Mouse (Mus musculus): Measurements from ENCODE around the gene Klhl10.

Klhl10 gene

GRCm38 (mm10) chr11:100462699-100463098, 21.0 kb downstream of the Klhl10 start:
- DNase-seq (ENCODE audit: low spot score) = no peak

DNA sequence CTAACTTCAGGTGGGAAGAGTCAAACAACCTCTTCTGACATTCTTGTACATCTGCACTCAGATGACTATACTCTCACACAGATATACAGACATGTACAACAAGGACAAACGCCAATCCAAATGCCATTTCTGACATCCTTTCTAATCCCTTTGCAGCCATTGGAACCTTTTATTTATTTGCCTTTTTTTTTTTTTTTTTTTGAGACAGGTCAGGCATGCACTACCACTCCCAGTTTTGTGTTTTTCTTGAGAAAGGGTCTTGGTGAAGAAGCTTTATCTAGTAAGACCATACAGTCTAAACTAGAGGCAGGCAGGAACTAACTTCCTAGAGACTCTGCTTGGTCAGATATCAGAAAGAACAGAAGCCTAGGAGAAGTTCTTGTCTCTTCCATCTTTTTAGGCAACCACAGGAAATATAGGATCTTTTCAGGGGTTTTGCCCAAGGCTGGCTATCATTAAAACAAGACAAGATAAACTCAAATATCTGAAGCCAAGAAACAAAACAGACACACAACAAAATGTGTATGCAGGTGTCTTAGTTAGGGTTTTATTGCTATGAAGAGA, 23.6 kb downstream of the Klhl10 start:
- DNase-seq (ENCODE audit: low spot score) = no peak

DNA sequence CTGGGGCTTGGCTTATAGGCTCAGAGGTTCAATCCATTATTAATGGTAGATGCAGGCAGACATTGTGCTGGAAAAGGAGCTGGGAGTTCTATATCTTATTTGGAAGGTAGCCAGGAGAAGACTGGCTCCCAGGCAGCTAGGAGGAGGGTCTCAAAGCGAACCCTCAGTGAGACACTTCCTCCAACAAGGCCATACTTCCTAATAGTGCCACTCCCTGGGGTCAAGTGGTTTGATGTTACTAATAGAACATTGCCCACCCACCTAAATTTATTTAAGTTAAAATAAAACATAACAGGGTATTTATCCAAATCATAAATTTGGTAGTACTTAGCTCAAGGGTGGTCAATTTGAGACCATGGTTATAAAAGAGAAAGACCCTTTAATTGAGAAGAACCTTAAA, 24.1 kb downstream of the Klhl10 start:
- no peak for DNase-seq (ENCODE audit: low spot score)

DNA sequence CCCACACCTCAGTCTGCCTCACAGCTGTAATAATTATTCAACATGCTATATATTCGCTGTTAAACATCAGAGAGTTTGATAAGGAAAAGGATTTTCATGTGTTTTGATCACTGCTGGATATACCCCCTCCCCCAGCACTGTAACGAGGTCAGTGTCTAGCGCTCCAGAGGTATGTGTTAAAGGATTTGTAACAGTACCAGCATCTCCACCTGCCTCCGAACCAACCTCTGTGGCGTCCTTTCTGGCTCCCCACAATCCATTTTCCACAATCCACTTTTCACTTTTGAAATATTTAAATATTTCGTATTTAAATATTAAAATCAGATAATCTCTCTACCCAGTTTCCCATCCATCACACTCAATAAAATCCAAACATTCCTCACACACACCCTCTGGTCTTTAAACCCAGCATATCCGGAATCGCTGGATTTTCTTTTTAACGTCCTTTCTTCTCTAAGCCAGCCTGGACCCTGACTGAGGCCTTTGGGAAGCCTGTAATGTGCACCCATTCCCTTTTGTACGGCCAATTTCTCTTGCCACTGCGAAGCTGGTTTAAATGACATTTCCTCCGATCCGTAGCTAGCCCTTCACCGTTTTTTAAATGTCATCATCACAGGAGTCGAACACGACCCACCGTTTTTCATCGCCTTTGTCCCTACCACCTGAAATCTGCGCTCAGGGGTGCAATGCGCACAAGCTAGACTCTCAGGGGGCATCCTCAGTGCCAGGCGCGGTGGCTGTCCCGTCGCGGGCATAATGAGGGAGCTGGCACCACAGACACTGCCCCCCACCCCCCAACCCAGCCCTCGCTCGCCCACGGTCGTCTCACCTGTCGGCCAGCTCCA, 29.9 kb downstream of the Klhl10 start:
- peak; percentile 17 for DNase-seq (ENCODE audit: low spot score)

GRCm38 (mm10) chr11:100472197-100472934, 30.6 kb downstream of the Klhl10 start, which contains the start of gene Klhl11:
TSS of gene Klhl11 (minus strand) at chr11:100472741.
- DNase-seq (ENCODE audit: low spot score) = peak; percentile 97

DNA sequence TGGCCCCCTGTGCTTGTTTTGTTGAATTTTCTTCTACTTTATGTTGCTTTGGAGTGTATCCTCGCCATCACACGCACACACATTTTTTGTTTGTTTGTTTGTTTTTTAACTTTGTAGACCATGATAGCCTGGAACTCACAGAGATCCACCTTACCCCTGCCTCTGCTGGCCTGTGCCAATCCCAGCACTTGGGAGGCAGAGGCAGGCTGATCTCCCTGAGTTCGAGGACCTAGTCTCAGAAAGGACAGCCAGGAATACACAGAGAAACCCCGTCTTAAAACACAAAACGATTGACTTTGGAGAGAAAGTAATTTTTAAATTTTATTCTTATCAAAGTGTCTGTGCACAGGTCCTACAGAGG, 31.2 kb downstream of the Klhl10 start:
- DNase-seq (ENCODE audit: low spot score) = no peak

DNA sequence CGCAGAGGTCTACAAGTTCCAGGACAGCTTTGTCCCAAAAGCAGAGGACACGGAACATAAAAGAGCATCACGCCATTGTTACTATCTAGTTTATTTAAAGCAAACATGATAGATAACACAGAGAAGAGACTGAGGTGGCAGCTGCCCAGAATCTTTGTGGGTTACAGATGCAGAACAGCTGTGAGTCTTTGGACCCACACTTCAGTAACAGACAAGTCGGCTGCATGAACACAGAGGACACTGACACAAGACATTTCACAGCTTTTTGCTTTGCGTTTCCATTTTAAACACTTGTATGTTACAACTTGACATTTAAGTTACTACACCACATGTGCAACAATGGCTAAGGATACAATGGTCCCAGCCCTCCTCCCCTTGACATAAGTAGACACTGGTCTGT, 34.6 kb downstream of the Klhl10 start:
- DNase-seq (ENCODE audit: low spot score) = no peak

DNA sequence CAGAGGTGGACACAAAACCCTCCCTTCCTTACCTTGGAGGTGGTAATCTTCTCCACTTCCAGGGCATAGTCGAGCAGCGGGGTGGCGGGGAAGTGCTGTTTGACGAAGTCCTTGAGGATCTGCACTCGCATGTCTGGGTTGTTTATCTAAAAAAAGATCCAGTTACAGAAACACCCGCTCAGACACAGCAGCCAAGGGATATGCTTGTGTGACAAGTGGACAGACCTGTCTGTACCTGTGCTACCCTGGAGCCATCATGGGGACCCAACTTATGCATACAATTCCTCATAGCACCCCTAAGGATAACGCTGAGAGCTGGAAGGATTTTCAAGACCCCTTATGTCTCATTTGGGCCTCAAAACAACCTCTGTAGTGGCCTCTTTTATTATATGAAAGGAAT, 37.4 kb downstream of the Klhl10 start:
- DNase-seq (ENCODE audit: low spot score) = no peak

DNA sequence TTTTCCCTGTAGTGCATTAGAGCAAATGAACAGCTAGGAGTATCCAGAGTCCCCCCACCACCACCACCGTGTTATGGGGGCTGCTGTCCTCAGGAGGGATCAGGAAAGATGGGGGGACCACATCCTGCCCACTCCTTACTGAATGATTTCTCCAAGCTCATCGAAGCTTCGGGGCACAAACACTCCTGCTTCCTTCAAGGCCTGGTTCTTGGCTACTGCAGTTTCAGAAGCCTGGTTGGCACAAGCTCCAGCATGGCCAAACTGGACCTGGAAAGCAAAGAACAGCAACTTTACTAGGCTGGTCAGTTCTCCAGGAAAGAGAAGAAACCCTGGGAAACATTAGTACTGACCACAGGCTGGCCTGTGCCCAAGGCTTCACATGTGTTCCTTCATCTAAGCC, 42.7 kb downstream of the Klhl10 start:
- no peak for DNase-seq (ENCODE audit: low spot score)

DNA sequence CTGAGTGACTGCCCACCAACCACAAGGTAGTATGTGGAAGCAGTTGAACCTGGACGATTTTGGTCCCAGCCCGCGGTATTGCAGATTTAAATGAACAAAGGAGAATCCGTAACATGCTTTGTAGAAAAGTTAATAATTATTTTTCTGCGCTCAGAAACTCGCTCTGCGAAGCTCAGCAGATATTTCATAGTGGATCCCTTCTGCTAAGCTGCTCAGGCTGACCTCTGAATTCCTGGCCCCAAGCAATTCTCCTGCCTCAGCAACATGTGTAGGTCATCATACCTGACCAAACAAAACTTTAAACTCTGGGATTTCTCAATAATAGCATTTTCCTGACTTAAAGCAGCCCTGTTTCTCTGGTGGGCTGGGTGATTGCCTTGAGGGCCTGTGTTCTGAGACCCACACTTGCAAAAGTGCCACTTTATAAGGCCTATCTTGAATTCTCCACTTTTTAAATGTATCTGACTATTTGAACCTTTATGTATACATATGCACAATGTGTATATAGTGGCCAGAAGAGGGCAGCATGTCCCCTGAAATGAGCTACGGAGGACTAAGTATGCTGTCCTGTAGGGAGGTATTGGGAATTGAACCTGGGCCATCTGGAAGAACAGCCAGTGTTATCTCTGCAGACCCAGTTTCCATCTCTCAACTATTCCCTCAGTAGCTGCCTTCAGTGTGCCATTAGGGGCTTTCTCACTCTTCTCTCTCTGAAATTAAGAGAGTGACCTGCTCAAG, 44.3 kb downstream of the Klhl10 start:
- DNase-seq (ENCODE audit: low spot score) = peak; percentile 69

DNA sequence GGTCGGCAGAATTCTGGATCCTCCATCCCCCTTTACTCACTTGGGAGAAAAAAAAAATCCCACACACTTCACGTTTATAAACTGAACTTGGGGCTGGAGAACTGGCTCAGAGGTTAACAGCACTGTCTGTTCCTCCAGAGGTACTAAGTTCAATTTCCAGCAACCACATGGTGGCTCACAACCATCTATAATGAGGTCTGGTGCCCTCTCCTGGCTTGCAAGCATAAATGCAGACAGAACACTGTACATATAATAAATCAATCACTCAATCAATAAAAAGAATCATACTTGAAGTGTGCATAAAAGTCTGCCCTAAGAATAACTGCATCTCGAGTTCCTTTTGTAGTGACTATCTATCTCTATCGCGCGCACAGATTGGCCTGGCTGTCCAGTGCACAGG, 49.2 kb downstream of the Klhl10 start:
- DNase-seq (ENCODE audit: low spot score) = peak; percentile 18

DNA sequence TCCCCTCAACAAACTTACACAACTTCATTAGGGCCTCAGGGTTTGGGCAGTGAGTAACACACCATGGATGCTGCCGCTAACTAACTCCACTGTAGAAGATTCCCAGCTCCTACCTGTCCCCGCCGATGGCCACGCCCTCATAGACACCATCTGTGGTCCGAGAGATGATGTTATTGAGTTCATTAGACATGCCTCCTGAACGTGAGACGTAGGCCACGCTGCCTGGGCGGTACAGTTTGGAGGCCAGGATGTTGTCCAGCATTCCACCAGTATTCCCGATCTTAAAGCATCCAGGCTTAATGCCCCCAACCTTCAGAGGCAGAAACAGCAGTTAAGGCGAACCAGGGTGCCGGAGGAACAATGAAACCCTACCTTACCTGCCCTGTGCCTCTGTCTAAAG, 52.1 kb downstream of the Klhl10 start:
- no peak for DNase-seq (ENCODE audit: low spot score)

GRCm38 (mm10) chr11:100500241-100500640, 58.5 kb downstream of the Klhl10 start:
- no peak for DNase-seq (ENCODE audit: low spot score)

DNA sequence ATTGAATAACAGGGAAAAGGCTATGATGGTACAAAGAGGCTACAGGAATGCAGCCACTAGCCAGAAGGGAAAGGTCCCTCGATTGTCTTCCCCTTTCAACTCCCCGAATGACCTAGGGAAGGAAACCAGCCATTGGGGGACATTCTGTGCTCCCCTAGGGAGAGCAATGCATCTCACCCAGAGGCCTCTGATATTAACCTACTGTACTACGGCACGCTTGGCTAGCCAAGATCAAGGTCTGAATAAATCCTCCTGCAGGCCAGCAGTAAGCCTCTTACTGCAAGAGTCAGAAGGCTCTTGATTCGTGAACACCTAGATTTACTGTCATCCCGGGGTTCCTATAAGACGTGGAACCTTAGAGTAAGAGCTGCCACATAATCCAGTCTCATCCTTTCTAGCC, 58.9 kb downstream of the Klhl10 start:
- DNase-seq (ENCODE audit: low spot score) = no peak

- DNase-seq (ENCODE audit: low spot score) = peak; percentile 4
Observed at GRCm38 (mm10) chr11:100501321-100501720, 59.6 kb downstream of the Klhl10 start.

DNA sequence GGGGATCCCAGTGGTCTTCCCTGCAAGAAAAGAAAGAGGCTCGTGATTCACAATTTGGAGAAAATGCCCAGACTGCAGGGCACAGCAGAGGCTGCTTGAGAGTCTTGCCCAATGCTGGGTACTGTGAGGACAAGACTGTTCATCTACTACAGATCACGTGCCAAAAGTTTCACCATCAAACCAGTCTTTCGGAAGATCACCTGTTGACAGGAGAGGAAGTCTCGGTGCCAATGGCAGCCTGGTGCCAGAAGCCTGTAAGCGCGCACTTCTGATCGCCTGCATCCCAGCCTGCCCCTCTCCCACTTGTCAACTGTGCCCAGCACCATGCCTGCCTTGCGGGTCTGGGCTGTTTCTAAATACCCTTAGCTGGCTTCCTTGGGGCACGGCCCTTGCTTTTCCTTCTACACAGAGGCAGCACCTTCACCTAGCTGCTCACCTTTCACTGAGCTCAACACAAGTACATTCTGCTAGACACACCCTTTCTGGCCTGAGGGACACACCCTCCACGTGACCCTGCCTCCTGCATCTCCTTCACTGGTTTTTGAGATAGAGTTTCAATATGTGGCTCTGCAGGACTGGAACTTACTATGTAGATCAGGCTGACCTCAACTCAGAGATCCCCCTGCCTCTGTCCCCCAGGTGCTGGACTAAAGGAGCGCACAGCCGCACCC, 63.4 kb downstream of the Klhl10 start:
- no peak for DNase-seq (ENCODE audit: low spot score)

GRCm38 (mm10) chr11:100505997-100506396, 64.3 kb downstream of the Klhl10 start:
- no peak for DNase-seq (ENCODE audit: low spot score)

Measured in retina, embryonic 14.5 days (tissue).